Mouse (Mus musculus): ENCODE measurements at regions not wholly inside any gene's neighbourhood (a gene's known extent, or its start where the extent isn't known, plus 50 kb on each side); places are given as distances from the start of the nearest gene placed in this dataset.
"Not testable (repeated sequence)": the region's sequence is repeated elsewhere in the genome, so short reads cannot be mapped to it uniquely, and the experiment has no call there.

- not testable (repeated sequence) for TF ChIP-seq GATA1, TAL1 (IDR thresholded peaks at IDR 0.05; ENCODE audit: low read length)
Measured at GRCm38 (mm10) chr8:57028096-57028495, 292.7 kb upstream of the Hand2 start.

Measured in erythroblast, embryonic 14.5 days (primary cell).